Mouse (Mus musculus) cerebellum, postnatal 14 days (tissue): ENCODE measurements around the gene Cfap43.

Experiments
- DNase-seq, 2 experiments: peaks; one replicate each; pipeline ENCODE4 v3.0.0; 2021; ENCODE audit warnings: mixed read lengths in 2 of 2

The Cfap43 gene

GRCm38 (mm10) chr19:47884296-47885085 lies 34.6 kb downstream of the Cfap43 start:
- no peak for DNase-seq

GRCm38 (mm10) chr19:47882882-47883254 lies 36.2 kb downstream of the Cfap43 start:
- no peak for DNase-seq

GRCm38 (mm10) chr19:47882151-47882881 lies 36.8 kb downstream of the Cfap43 start:
- DNase-seq = peak; percentile 90 to 93

DNA sequence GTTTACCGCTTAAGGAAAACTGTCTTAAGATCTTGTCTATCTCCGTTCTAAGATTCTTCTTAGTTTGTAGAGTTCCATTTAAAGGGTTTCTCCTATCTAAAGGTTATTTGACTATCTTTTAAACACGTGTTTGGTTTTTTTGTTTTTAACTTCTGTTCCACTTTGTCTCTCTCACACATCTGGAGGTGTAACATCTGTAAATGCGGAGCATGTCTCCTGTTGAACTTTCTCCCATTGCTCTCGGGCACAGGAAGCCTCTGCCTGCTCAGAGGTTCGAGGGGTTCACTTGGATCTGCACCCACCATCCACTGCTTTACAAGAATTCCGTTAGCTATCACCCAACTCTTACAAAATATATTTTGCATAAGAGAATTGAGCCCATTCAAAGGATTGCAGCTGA lies 37.5 kb downstream of the Cfap43 start:
- no peak for DNase-seq

DNA sequence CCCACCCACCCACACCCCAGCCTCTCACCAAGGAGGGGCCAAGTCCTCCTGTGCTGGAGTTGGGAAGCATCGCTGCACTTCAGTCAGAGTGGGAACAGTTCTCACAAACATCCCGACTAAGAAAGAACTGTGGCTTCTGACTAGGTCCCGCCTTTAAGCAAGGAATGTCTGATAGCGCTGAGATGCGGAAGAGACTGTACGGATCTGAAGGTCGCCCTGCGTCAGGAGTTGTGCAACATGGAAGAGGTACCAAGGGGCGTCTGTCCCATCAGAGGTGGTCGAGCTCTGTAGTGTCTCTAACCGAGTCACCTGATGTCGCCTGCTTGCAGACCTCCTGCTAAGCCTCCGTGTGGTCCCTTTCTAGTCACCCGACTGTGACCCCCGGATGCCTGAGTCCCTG lies 42.8 kb downstream of the Cfap43 start:
- DNase-seq = no peak

DNA sequence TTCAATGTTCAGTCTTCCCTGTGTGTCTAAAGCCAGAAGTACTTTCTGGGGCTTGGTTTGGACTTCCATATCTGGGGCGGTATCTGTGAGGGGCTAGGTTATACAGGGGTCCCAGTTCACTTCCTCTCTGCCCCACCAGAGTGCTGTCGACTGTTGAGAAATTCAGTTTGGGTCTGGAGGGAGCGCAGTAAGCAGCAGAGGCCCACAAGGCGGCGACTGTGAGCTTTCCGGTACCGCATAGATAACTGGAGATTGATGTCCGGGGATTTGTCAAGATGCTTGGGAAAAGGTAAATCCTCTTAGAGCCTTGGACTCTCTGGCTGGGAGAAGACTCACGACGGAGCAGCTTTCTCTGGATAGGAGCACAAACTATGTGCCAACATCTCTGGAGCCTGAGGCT lies 47.6 kb downstream of the Cfap43 start:
- peak; percentile 20 to 58 for DNase-seq

DNA sequence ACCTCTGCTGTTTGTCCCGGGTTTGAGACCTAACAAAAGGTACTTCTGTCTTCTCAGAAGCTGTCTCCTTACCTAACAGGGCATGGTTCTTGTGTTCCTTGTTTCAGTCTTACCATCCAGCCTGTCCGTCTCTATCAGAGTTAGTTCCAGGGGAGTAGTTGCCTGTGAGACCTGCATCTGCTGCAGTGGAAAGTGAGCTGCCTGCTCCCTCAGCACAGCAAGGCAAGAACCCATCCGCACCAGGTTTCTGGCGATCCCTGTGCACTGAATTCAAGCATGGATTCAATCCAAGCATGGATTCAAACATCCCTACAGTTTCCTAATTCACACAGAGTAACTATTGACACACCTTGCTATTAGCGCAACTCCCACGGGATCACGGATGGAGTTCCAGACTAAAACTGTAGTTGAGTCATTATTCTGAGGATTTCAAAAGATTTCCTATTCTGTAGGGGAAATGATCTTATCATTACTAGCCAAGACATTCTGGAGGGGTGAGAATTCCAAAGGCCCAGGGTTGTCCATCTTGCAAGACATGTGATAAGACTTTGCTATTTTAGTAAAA lies 48.9 kb downstream of the Cfap43 start:
- DNase-seq = no peak

- no peak for DNase-seq
These were observed 49.6 kb downstream of the Cfap43 start for GRCm38 (mm10) chr19:47869516-47869915.

- no peak for DNase-seq
These were observed 50.1 kb downstream of the Cfap43 start for GRCm38 (mm10) chr19:47868951-47869350.

DNA sequence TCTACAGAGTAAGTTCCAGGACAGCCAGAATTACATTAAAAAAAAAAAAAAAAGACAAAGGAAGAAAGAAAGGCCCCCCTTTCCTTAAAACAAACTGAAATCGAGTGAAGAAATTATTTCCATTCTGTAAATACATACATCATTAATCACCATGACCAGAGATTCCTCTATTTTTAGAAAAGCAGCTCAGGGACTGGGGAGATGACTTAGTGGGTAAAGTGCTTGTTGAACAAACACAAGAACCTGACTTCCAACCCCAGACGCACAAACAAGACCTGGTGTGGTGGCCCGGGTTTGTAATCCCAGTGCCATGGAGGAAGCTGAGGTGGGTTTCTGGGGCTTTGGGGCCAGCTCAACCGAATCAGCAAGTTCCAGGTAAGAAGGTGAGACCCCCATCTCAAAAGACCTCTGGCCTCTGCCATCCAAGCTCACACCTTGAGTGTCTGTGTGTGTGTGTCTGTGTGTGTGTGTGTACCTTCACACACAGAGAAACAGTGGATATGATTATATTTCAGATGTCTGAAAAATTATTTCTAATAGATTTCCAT lies 51.4 kb downstream of the Cfap43 start:
- DNase-seq = no peak

DNA sequence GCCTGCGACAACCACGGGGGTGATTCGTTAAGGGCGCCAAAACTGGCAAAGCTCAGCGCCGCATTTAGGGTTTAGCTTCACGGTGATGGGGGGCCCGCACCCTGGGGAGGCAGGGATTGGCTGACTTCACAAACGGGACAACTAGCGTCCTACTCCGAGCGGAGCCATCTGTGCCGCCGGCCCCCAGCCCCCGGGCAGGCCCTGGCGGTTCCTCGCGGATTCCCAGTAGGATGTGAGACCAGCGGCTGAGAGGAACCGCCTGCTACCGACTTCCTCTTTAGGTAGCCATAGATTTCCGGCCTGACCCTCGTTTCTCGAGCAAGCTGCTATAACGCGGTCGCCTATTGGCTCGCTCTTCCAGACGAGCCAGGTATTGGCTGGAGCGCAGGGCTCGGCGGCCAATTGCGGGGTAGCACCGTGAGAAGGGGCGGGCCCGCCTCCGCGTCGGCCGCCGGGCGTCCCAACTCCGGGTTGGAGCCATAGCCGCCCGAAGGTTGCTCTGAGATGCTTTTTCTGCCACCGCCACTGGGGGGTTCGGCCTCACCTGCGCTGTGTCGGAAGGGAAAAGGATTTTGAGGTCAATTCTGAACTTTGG lies 53.6 kb downstream of the Cfap43 start, which contains the start of gene Gsto2:
Gene Gsto2, plus strand, starts transcription at position 182 of the 595 bp plus-strand sequence.
- DNase-seq = peak; percentile 96 to 97

GRCm38 (mm10) chr19:47864721-47865120 lies 54.4 kb downstream of the Cfap43 start:
- DNase-seq = no peak

DNA sequence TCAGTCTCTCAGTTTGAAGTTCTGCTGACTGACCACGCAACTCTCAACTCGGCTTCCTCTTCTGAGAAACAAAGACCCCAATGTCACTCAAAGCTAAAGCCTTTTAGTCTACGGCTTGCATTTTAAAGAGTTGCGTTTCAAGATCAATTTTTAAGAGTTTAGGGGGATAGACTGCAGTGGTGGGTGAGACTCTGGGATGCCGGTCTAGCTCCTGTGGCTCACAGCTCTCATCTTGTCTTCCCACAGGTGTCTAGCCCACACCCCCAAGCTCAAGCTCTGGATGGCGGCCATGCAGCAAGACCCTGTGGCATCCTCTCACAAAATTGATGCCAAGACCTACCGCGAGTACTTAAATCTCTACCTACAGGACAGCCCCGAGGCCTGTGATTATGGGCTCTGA lies 55.0 kb downstream of the Cfap43 start:
- DNase-seq = no peak

GRCm38 (mm10) chr19:47862581-47862980 lies 56.5 kb downstream of the Cfap43 start:
- no peak for DNase-seq

DNA sequence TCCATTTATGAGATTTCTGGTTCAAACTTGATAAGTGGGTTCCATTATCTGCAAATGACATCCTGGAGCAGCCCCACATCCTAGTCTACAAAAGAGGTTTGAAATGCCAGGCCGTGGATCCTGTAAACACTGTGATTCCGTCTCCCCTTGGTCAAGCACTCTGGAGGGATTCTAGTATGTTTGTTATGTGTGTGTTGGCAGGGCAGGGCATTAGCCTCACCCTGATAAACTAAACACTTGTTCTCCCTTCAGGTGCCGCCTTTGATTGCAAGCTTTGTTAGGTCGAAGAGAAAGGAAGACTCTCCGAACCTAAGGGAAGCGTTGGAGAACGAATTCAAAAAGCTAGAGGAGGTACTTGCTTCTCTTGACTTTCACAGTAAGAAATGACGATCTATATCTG lies 59.9 kb downstream of the Cfap43 start:
- no peak for DNase-seq

DNA sequence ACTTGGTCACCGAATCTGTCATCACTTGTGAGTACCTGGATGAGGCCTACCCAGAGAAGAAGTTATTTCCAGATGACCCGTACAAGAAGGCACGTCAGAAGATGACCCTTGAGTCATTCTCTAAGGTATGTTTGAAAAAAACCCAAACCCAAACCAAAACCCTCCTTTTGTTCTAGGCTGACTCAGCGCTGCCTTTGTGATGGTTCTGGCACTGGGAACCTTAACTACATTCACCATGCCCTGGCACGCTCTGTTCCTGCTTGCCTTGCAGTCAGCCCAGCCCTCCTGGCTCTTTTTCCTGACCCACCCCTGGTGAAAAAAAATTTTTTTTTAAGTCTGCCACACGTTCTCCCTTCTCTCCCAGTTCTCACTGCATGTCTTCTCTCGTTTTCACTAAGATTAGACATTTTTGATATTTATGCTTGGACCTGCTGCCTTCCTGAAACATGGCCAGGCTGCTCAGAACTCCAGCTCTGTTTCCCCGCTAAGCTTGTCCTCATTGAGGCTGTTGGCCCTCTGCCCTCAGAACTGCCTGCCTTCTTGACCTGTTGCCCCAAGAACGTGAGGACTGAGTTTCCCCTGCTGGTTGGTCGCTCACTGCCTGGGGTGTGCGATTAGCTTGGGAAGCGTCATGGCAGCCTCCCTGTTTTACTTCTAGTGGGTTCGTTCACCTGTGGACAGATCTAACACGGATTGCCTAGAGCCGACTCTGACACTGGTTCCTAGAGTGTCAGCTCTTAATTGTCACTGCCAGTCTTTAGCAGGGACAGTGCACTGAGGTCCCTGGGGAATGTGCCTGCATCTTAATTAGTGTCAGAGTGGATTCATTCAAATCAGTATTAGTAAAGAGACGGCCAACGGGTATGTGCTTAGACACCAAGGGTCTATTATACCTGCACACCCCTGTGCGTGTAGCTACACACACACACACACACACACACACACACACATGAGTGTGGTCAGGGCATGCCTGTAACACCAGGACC lies 60.8 kb downstream of the Cfap43 start:
- DNase-seq = peak in 1 of 2 experiments; percentile 19

DNA sequence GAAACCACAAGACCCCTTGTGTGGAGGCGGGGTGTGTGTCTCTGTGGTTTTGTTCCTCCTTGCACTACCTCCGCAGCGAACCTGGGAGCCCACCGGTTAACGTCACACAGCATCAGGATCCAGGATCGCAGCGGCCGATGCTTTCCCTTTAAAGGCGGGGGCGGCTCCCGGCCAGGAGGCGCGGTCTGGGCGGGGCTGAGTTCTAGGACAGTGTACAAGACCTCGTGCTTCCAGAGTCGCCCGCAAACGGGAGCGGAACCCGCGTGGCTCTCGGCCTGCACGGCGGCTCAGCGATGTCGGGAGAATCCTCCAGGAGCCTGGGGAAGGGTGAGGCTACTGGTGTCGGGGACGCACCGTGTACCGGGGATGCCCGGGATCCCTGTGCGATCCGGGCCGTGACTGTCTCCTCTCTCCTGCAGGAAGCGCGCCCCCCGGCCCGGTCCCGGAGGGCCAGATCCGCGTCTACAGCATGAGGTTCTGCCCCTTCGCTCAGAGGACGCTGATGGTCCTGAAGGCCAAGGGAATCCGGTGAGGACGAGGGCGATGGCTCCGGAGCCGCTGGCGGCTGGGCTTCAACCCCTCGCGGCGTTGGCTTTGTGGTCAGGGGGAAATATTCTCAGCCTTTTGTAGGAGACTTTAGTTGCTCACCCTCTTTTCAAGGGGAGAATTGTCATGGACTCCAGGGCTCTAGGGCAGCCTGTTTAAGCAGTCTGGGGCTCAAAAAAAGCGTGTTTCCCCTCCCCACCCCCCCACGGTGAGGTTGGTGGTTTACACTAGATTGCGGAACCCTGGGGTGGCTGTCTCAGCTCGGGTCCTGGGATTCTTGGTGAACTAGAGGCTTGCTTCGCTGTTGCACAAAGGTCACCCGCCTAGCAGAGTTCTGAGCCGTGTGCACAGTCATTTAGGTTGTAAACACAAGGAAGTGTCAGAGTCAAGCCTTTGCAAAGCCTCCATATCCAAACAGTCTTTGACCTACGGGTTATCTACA lies 64.0 kb downstream of the Cfap43 start, which contains the start of gene Gsto1:
Gene Gsto1, plus strand, starts transcription at position 175 of the 988 bp plus-strand sequence.
- peak; percentile 91 to 93 for DNase-seq

DNA sequence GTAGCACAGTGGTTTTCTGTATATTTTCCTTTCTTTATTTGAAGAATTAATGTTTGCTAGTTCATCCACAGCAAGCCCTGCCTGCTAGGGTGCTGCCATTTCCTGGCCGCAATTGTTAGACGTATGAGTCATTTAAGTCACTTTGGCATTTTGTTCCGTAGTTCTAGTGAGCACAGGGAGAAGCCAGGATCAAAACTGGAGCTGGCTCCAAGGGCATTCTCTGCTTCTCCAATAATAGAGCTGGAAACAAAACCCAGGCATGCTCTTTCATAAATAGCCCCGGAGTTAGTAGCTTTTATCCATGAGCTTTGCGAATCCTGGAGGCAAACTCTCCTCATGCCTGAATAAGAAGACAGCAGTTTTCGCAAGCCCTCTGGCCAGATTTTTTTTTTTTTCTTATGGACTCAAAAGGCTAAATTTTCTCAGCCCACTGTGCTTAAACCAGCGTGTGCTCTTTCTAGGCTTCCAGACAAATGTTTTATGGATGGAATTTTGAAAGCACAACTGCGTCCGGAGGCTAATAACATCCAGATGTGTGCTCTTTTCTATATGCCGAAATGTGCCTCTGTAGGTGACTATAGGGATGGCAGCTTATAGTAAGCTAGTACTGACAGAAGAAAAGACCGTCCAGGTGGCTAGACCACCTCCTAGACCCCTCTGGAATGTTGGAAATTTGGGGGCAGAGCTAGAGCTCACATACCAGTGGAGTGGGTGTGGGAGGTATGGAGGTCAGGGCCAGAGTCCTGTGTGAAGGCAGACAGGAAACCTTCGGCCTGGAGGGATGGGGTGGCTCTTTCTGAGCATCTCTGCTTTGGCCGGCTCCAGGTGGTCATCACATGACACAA lies 64.9 kb downstream of the Cfap43 start:
- DNase-seq = no peak

GRCm38 (mm10) chr19:47853053-47853452 lies 66.0 kb downstream of the Cfap43 start:
- DNase-seq = no peak
